Mouse (Mus musculus) midbrain, postnatal 0 days (tissue): ENCODE data around the gene Trim61. TPM values are rescaled to one million over a fixed set of nuclear protein-coding genes. Genes with fewer than 3 reads are reported as not detected.

Source experiments
- ATAC-seq: fragments of 200-750 bp; cut with Nextera tagmentation; 2 replicates; pipeline ENCODE4 v1.8.0; 2017; ENCODE audit warnings: moderate number of reproducible peaks, mild to moderate bottlenecking, moderate TSS enrichment, moderate library complexity; ENCODE audit not compliant: low FRiP score
- DNase-seq: peaks from one replicate; pipeline ENCODE4 v3.0.0-alpha.2; 2015; ENCODE audit warnings: low spot score
- H3K27ac ChIP-seq: fragments of 300-500 bp; sonication (generic); 2 replicates; pipeline ENCODE4 v1.5.1; 2014; ENCODE audit warnings: low read depth, mild to moderate bottlenecking, low read length, mixed read lengths
- H3K27me3 ChIP-seq: fragments of 300-500 bp; sonication (generic); 2 replicates; pipeline ENCODE4 v1.6.1; 2014; ENCODE audit warnings: low read length, control low read depth, mixed read lengths; ENCODE audit not compliant: insufficient read depth
- H3K36me3 ChIP-seq: fragments of 300-500 bp; sonication (generic); 2 replicates; pipeline ENCODE4 v1.6.1; 2014; ENCODE audit warnings: low read length, control low read depth, mixed read lengths; ENCODE audit not compliant: insufficient read depth
- H3K4me1 ChIP-seq: fragments of 300-500 bp; sonication (generic); 2 replicates; pipeline ENCODE4 v1.6.1; 2014; ENCODE audit warnings: mild to moderate bottlenecking, control low read depth, antibody characterized with exemption, low read length, mixed read lengths; ENCODE audit not compliant: insufficient read depth
- H3K4me2 ChIP-seq: fragments of 300-500 bp; sonication (generic); 2 replicates; pipeline ENCODE4 v1.6.1; 2014; ENCODE audit warnings: low read depth, mild to moderate bottlenecking, low read length, mixed read lengths; ENCODE audit not compliant: poor library complexity, severe bottlenecking
- H3K4me3 ChIP-seq: fragments of 300-500 bp; sonication (generic); 2 replicates; pipeline ENCODE4 v1.5.1; 2014; ENCODE audit warnings: low read depth, mild to moderate bottlenecking, low read length, moderate library complexity
- H3K9ac ChIP-seq: fragments of 300-500 bp; sonication (generic); replicated peaks from 2 replicates; pipeline ENCODE4 v1.6.1; 2014; ENCODE audit warnings: mild to moderate bottlenecking, low read length, moderate library complexity, mixed read lengths; ENCODE audit not compliant: poor library complexity, severe bottlenecking
- H3K9me3 ChIP-seq: fragments of 300-500 bp; sonication (generic); 2 replicates; pipeline ENCODE4 v1.6.1; 2016; ENCODE audit warnings: low read length, control low read depth
- CTCF ChIP-seq: IDR thresholded peaks from 2 replicates; pipeline ENCODE4 v1.5.1; 2016; ENCODE audit warnings: antibody characterized with exemption, mild to moderate bottlenecking
- WGBS: fragments of 180-500 bp; shearing (Covaris S2); extraction: QIAGEN DNeasy Blood & Tissue Kit; methylation state at CpG from one replicate; pipeline ENCODE4 v1.1.7; 2014; 5-methylcytosine and 5-hydroxymethylcytosine counted together
- polyA plus RNA-seq: library from polyadenylated mRNA; unstranded; fragments of >200 nt; fragmentation: Nextera tagmentation; extraction: Ambion mirVana; gene quantifications from 2 replicates; pipeline ENCODE4 v1.2.1, GENCODE M21; 2015
- total RNA-seq: library from RNA; depleted of rRNA; stranded (reverse); fragments of >200 nt; gene quantifications from 2 replicates; pipeline ENCODE4 v1.2.3, GENCODE M21; 2014; rRNA removed

The Trim61 gene
- total RNA-seq (not detected in 2 replicates), polyA plus RNA-seq (0.15 TPM in 1 of 2 replicates, not detected in the other)

DNA sequence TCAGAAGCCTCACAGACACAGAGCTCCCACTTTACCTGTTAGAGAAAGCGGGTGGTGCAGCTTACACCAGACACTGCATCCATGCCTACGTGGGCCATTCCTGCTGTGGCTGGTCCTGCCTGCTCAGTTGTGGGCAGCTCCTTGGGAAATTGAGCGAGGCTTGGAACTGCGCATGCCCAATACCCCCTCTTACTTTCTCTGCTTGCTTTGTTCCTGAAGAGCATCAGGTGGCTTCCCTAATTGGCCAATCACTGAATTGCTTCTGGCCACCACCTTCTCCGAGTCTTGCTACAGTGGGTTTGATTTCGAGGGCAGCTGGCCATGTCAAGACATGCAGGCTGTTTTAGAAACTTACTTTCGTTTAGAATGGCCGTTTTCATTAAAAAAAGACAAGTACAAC, at the start of gene Trim61, which contains the start of gene Trim60:
Gene Trim61 (minus strand): TSS at position 101 of the 400 bp plus-strand sequence.
Gene Trim60 (minus strand): TSS at position 162 of the 400 bp plus-strand sequence.
- DNase-seq (no peak), ATAC-seq (no peak)
- Histone ChIP-seq H3K9ac (no peak within 1 kb of the TSS), H3K4me3 (no peak within 1 kb of the TSS), H3K9me3 (no peaks in the 10 kb centered on the region), H3K36me3 (no peaks in the 10 kb centered on the region), H3K27ac (no peak within 1 kb of the TSS), H3K4me1 (no peaks in the 10 kb centered on the region), H3K27me3 (no peaks in the 10 kb centered on the region), H3K4me2 (no peak within 1 kb of the TSS)
- WGBS: 91% methylated on average over 8 of the region's 8 CpGs
- no peak for TF ChIP-seq CTCF

DNA sequence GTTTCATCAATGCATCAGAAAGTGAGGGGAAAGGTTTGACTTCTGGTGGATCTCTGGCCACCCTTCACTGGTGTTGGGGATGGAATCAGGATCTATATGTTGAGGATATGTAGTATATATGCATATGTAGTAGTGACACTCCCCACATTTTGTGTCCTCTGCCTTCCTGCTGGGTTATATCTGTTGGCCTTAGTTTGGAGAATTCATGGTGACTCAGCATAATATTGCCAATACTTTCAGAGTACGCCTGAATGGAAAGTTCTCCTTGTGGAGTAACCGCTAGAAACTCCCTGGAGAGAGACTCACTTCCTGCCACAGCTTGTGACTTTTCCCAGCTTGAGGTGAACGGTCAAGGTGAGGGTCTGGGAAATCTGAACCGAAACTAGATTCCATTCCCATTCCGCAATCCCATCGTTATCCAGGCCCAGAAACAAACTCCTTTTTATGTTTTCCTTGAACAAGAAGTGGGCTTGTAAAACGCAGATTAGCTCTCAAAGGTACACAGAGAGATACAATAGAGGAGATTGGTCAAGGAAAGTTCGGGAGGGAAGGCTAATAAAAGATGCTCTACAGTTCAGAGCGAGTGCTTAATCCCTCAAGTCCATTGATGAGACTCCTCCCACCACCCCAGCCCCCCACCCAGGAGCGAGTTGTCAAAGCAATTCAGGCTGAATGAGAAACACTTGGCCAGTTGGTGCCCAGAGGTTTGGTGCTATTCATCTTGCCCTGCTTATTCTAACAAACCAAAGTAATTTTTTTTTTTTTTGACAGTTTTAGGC, 49.6 kb upstream of the Trim61 start:
- ATAC-seq (no peak), DNase-seq (no peak)
- TF ChIP-seq CTCF: no peak
- Histone ChIP-seq H3K27ac (no peak overlapping the region), H3K9ac (no peak overlapping the region), H3K4me2 (no peak overlapping the region), H3K36me3 (no peaks in the 10 kb centered on the region), H3K4me1 (no peaks in the 10 kb centered on the region), H3K27me3 (no peaks in the 10 kb centered on the region; the same call in 1 of the 2 replicates), H3K4me3 (no peak overlapping the region), H3K9me3 (no peaks in the 10 kb centered on the region)
- WGBS: 21% methylated on average over 10 of the region's 10 CpGs

DNA sequence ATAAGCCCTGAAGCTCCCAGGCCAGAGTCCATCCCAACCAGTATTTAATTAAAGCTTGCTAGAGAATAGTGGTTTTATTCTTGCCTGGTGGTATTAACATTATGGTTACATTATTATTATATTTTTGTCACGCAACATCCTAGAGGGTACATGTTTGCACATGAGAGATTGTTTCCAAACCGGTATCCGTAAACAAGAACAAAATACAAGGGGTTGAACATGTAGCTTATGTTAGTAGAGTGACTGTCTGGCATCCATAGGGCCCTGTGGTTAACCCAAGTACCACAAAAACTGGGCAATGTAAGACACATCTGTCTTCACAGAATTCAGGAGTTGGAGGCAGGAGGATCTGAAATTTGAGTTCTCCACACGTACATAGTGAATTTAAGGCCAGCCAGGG, 48.7 kb upstream of the Trim61 start:
- no peak for ATAC-seq
- Histone ChIP-seq H3K36me3 (no peaks in the 10 kb centered on the region), H3K9ac (no peak overlapping the region), H3K4me3 (no peak overlapping the region), H3K4me2 (no peak overlapping the region), H3K9me3 (no peaks in the 10 kb centered on the region), H3K4me1 (no peaks in the 10 kb centered on the region), H3K27ac (no peak overlapping the region), H3K27me3 (no peaks in the 10 kb centered on the region; the same call in 1 of the 2 replicates)
- WGBS: 94% methylated on average over 4 of the region's 4 CpGs
- DNase-seq: no peak
- no peak for TF ChIP-seq CTCF

DNA sequence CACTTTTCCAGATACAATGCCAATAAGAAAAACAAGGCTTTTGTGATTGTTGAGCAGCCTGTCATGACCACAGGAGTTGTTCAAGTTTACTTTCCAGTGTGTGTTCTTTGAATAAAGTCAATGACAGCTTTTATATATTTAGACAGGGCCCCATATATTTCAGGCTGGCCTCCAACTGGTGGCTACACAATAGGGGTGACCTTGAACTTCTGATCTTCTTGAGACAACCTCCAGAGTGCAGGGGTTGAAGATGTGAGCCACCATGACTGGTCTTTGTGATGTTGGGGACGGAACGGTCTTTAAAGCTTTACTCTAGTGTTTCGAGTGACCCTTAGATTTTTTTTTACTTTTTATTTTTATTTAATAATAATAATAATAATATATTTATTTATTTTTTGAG, 47.3 kb upstream of the Trim61 start:
- WGBS: 98% methylated on average over 3 of the region's 3 CpGs
- Histone ChIP-seq H3K4me2 (no peak overlapping the region), H3K4me1 (no peaks in the 10 kb centered on the region), H3K27ac (no peak overlapping the region), H3K9me3 (no peaks in the 10 kb centered on the region), H3K27me3 (no peaks in the 10 kb centered on the region; the same call in 1 of the 2 replicates), H3K9ac (no peak overlapping the region), H3K4me3 (no peak overlapping the region), H3K36me3 (no peaks in the 10 kb centered on the region)
- no peak for TF ChIP-seq CTCF
- DNase-seq (no peak), ATAC-seq (no peak)

DNA sequence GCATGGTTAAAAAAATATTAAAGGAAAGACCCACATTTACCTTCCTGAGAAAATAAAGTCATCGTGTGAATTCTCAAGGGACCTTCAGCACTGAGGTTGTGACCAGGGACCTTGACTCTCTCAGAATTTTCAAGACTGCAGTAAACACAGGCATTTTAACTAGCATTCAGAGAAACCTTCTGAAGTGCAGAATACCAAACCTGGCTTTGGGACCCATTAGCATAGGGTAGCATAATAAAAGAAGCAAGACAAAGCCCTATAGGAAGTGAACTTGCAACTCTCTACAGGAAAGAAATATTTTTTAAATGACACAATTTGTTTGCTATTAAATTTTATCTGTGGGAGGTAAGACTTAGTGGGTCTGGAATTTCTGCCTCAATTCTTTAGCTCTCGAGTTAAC, 45.7 kb upstream of the Trim61 start:
- Histone ChIP-seq H3K36me3 (no peaks in the 10 kb centered on the region), H3K9me3 (no peaks in the 10 kb centered on the region)
- ATAC-seq: no peak

DNA sequence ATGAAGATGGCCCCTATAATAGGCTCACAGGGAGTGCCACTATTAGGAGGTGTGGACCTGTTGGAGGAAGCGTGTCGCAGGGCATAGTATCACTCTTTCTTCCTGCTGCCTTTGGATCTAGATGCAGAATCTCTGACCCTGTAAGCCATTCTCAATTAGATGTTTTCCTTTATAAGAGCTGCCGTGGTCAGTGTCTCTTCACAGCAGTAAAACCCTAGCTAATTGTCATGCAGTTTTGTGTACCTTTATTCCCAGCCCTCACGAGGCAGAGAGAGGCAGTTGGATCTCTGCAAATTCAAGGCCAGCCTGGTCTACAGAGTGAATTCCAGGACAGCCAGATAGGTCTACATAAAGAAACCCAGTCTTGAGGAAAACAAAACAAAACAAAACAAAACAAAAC, 43.9 kb upstream of the Trim61 start:
- no peak overlapping the region for H3K4me3 ChIP-seq
- H3K36me3 ChIP-seq: no peaks in the 10 kb centered on the region
- no peaks in the 10 kb centered on the region for H3K9me3 ChIP-seq
- H3K27me3 ChIP-seq: no peaks in the 10 kb centered on the region; the same call in 1 of the 2 replicates
- no peaks in the 10 kb centered on the region for H3K4me1 ChIP-seq
- no peak overlapping the region for H3K27ac ChIP-seq
- TF ChIP-seq CTCF: no peak
- DNase-seq (no peak), ATAC-seq (no peak)
- no peak overlapping the region for H3K9ac ChIP-seq
- H3K4me2 ChIP-seq: no peak overlapping the region
- 55% methylated on average over 4 of the region's 4 CpGs for WGBS

More for the DNA sequence above, 45.7 kb upstream of the Trim61 start:
- 64% methylated on average over 2 of the region's 2 CpGs for WGBS
- Histone ChIP-seq H3K4me3 (no peak overlapping the region), H3K4me1 (no peaks in the 10 kb centered on the region), H3K27ac (no peak overlapping the region), H3K9ac (no peak overlapping the region), H3K4me2 (no peak overlapping the region), H3K27me3 (no peaks in the 10 kb centered on the region; the same call in 1 of the 2 replicates)
- no peak for DNase-seq
- no peak for TF ChIP-seq CTCF
